Mouse (Mus musculus): ENCODE measurements around the gene Sstr5.

GRCm38 (mm10) chr17:25454272-25454671 lies 42.8 kb downstream of the Sstr5 start, which contains the start of gene Tekt4:
- no peak for TF ChIP-seq POLR2A (IDR thresholded peaks at IDR 0.05; ENCODE audit: control insufficient read depth, extremely low read depth, insufficient read depth, low read length, poor library complexity)
- no peak for TF ChIP-seq CTCF (IDR thresholded peaks at IDR 0.05; ENCODE audit: borderline replicate concordance, control insufficient read depth, extremely low read depth, insufficient read depth, low read length, poor library complexity)
